Mouse (Mus musculus) right cerebral cortex, postnatal 25 days (tissue): ENCODE measurements around the gene Olfm4.

Experiments
- DNase-seq: peaks from one replicate; pipeline ENCODE4 v3.0.0; 2022

Olfm4 gene

DNA sequence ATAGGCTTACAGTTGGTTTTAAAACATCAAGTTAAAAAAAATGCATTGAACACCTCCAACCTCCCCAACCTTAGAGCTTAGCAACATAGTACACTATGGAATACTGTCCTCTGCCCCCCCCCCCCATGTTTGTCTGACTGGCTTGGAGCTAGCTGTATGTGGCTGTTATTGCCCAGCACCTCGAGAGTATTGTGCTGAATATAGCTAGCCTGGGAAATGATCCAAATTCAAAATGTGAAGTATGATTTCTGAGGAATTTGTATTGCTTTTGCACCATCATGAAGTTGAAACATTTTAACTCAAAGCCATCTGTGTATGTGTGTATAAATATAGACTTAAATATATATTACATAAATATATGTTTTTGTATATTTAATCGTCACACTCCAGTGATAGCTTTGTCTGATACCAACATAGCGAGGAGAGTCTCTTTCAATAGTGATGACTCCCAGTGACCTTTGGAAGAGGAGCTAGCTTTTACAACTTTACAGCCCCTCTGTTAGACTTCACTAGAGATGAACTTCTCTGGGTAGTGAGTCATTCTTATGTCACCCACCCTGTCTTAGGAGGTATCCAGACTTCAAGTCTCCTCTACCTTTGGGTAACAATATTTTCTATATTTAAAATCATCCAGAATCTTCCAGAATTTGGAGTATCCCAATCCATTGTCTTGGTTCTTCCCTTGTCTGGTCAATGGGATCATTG lies 45.6 kb downstream of the Olfm4 start:
- DNase-seq = no peak

DNA sequence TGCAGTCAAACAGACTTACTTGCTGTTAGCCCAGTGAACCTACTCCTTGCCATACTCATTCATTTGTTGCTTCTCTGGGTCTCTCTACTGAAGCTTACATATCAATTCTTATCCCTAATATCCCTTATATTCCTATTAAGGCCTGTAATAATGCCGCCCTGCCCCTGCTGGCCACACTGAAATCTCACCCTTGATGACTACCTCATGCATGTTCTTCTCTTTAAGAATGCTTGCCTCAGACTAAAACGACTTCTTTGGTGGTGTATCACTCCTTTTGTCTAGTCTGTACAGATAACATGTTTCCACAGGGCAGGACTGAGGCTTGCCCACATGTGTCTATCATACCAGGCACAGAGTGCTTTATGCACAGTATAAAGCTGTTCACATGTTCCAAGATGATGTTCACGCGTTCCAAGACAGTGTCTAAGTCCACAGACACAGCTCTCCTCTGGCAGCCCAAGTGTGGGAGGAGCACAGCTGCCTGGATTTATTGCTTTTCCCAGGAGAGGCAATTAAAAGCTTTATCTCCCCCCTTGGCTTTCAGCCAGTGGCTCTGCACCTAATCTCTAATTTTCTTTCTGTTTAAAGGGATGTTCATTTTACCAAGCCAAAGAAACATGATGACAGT lies 55.9 kb downstream of the Olfm4 start:
- DNase-seq = no peak

DNA sequence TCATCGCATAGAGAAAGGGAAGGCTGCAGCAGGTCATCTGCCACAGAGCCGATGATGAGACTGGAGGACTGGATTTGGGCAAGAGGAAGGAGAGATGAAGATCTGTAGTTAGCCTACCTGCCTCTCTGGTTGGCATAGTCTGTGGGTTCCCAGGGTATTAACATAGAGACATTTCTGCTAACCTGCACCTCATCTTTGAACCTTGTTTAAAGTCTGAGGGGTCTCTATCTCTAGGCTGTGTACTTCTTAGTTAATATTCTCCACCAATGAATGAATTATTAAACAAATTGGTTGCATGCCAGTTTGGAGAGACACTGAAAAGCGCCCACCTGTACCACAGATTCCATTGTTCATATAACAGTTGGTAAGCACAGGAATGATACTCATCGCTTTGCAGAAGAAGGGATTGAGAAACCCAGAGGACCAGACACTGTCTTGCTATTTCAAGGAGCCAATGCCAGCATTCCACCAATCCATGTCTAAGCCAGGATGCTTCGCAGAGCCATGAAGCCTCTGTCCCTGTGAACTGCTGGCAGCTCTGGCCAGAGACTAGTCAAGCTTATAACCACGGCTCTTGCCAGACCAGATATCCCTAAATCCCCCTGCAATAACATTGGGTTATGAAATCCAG lies 62.3 kb downstream of the Olfm4 start:
- no peak for DNase-seq

GRCm38 (mm10) chr14:80047368-80048101 lies 63.7 kb downstream of the Olfm4 start:
- DNase-seq = no peak

- no peak for DNase-seq
Observed at GRCm38 (mm10) chr14:80055725-80056124, 71.8 kb downstream of the Olfm4 start.

- no peak for DNase-seq
Observed at GRCm38 (mm10) chr14:80061686-80062085, 77.8 kb downstream of the Olfm4 start.

DNA sequence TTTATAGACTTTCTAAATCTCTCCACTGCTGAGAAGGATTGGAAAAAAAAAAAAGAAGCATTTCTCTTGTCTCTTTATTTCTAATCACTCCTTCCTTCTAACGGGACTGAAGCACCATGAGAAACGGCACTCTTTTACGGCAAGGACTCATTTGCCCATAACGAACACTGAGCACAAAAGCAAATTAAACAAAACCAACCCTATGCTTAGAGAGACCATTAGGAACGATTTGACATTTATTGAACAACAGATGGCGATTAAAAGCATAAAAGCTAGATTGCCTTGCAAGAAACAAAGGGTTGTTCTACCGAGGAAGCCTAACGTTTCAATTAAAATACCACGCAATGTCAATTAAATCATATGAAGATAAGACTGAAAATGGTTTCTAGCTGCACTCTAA lies 79.0 kb downstream of the Olfm4 start:
- DNase-seq = no peak

DNA sequence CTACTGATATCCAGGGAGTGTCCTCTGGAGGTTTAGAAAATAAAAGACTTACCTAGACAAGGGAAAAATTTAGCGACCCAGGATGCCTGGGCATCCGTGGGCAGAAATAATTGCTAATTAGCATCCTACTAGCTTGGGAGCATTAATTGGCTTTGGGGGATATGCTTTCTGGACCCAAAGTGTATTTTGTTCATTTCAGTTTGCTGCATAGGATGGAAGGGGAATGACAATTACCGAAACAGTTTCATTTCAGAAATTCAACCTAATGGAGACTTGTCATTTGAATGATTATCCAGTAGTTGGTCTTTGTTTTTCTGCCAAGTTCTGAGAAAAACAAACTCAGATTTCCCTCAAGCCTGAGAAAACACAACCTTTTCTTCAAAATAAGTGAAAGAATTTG lies 86.7 kb downstream of the Olfm4 start:
- DNase-seq = no peak
